Mouse (Mus musculus): Measurements from ENCODE around the gene Vmn1r129.
"Not testable (repeated sequence)": the region's sequence is repeated elsewhere in the genome, so short reads cannot be mapped to it uniquely, and the experiment has no call there.

- not testable (repeated sequence) for TF ChIP-seq GATA1 (IDR thresholded peaks at IDR 0.05; ENCODE audit: borderline replicate concordance, low read length); FLI1 (IDR thresholded peaks at IDR 0.05; ENCODE audit: low read length)
Observed at GRCm38 (mm10) chr7:21361191-21361590, at the start of gene Vmn1r129.
